Mouse (Mus musculus): Measurements from ENCODE around the gene Tcea3. TPM values are rescaled to one million over a fixed set of nuclear protein-coding genes. Genes with fewer than 3 reads are reported as not detected.

The Tcea3 gene
- polyA plus RNA-seq, 1 experiment from 2014 or later = 17.2 TPM

DNA sequence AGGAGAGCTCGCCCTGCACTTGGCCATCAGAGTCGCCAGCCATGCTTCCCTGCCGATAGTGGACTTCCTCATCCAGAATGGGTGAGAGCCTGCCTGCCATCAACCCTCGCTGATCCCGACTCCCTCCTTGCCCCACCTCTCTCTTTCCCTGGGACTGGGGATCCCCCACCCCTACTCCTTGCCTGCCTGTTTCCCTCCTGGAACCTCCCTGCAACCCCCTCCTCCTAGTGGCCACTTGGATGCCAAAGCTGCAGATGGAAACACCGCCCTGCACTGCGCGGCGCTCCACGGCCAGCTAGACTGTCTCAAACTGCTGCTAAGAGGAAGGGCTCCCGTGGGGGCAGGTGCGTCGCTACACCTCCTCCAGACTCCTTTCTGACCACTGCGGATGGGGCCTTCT, 7.4 kb upstream of the Tcea3 start:
- Histone ChIP-seq H3K27me3 (peaks cover 16% of the 10 kb centered on the region; the same call in 1 of the 2 replicates), H3K36me3 (no peaks in the 10 kb centered on the region; the same call in 1 of the 2 replicates), H3K4me2 (no peak overlapping the region), H3K4me3 (no peak overlapping the region), H3K9ac (no peak overlapping the region), H3K9me3 (no peaks in the 10 kb centered on the region), H3K4me1 (peaks cover 6% of the 10 kb centered on the region; the same call in 1 of the 2 replicates), H3K27ac (no peak overlapping the region)
- ATAC-seq (ENCODE audit: borderline replicate concordance, extremely low read depth, low FRiP score, low TSS enrichment) = no peak
- WGBS = 73% methylated on average over 14 of the region's 14 CpGs

- Histone ChIP-seq H3K27ac (no peak overlapping the region), H3K4me3 (no peak overlapping the region), H3K4me1 (peaks cover 7% of the 10 kb centered on the region; the same call in 1 of the 2 replicates), H3K36me3 (no peaks in the 10 kb centered on the region; the same call in 1 of the 2 replicates), H3K27me3 (peaks cover 25% of the 10 kb centered on the region; the same call in 1 of the 2 replicates), H3K9me3 (no peaks in the 10 kb centered on the region), H3K9ac (no peak overlapping the region), H3K4me2 (no peak overlapping the region)
- no peak for ATAC-seq (ENCODE audit: borderline replicate concordance, extremely low read depth, low FRiP score, low TSS enrichment)
- 51% methylated on average over 8 of the region's 8 CpGs for WGBS
Observed at GRCm38 (mm10) chr4:136240955-136241354, 6.6 kb upstream of the Tcea3 start.

DNA sequence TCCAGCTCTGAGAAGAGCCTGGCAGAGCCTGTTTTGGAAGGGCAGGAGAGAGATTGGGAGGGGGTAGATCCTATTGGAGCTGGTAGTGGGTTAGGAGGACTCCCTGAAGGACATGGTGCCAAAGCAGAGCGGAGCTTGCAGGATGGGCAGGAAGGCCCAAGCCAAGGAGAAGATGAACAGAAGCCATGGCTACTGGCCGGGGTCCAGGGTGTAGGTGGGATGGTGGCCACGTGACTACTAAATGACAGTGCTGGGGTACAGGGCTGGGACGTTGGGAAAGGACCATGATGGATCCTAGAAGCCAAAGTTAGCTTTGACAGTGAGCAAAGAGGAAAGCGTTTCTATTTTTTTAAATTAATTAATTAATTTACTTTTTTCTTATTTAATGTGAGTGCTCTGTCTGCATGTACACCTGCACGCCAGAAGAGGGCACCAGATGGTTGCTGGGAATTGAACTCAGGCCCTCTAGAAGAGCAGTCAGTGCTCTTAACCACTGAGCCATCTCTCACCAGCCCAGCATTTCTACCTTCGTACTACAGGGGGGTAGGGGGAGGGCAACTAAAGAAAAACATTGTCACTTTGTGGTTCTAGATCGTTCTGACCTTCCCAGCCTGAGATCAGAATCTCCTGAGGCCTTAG, 5.3 kb upstream of the Tcea3 start:
- H3K36me3 ChIP-seq = no peaks in the 10 kb centered on the region; the same call in 1 of the 2 replicates
- H3K9me3 ChIP-seq = no peaks in the 10 kb centered on the region
- peaks cover 19% of the 10 kb centered on the region for H3K4me1 ChIP-seq
- H3K4me3 ChIP-seq = no peak overlapping the region
- no peak overlapping the region for H3K27ac ChIP-seq
- H3K4me2 ChIP-seq = no peak overlapping the region
- no peak for ATAC-seq (ENCODE audit: borderline replicate concordance, extremely low read depth, low FRiP score, low TSS enrichment)
- WGBS = 48% methylated on average over 8 of the region's 8 CpGs
- peaks cover 37% of the 10 kb centered on the region for H3K27me3 ChIP-seq
- no peak overlapping the region for H3K9ac ChIP-seq

DNA sequence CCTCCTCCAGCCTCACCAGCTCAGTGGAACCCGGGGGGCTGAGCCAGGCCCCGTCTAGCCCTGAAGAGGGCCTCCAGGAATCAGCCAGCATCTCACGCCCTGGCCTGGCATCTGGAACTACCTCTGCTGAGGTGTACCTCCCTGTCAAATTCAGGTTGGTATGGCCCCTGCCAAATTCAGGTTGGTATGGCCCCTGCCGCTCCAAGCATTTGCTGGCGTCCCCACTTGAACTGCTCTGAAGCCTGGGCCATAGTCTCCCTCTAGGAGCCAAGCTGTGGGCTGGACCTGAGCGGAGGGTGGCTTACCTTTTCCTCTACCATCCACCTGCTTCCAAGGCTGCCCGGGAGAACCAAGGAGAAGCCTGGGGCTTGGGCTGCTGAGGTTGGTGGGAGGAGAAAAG, 4.8 kb upstream of the Tcea3 start:
- no peak overlapping the region for H3K27ac ChIP-seq
- H3K36me3 ChIP-seq = no peaks in the 10 kb centered on the region; the same call in 1 of the 2 replicates
- H3K4me2 ChIP-seq = no peak overlapping the region
- peaks cover 24% of the 10 kb centered on the region for H3K4me1 ChIP-seq
- ATAC-seq (ENCODE audit: borderline replicate concordance, extremely low read depth, low FRiP score, low TSS enrichment) = no peak
- WGBS = 69% methylated on average over 7 of the region's 7 CpGs
- no peaks in the 10 kb centered on the region for H3K9me3 ChIP-seq
- peaks cover 37% of the 10 kb centered on the region for H3K27me3 ChIP-seq
- no peak overlapping the region for H3K4me3 ChIP-seq
- H3K9ac ChIP-seq = no peak overlapping the region

GRCm38 (mm10) chr4:136244208-136244607, 3.3 kb upstream of the Tcea3 start:
- Histone ChIP-seq H3K4me3 (no peak overlapping the region), H3K4me1 (peaks cover 31% of the 10 kb centered on the region), H3K4me2 (no peak overlapping the region), H3K27me3 (peaks cover 41% of the 10 kb centered on the region), H3K9ac (no peak overlapping the region), H3K36me3 (no peaks in the 10 kb centered on the region; the same call in 1 of the 2 replicates), H3K9me3 (no peaks in the 10 kb centered on the region), H3K27ac (no peak overlapping the region)
- no peak for ATAC-seq (ENCODE audit: borderline replicate concordance, extremely low read depth, low FRiP score, low TSS enrichment)
- WGBS = 68% methylated on average over 7 of the region's 7 CpGs

- ATAC-seq (ENCODE audit: borderline replicate concordance, extremely low read depth, low FRiP score, low TSS enrichment) = no peak
- no peaks in the 10 kb centered on the region for H3K9me3 ChIP-seq
- H3K4me1 ChIP-seq = peaks cover 42% of the 10 kb centered on the region
- H3K36me3 ChIP-seq = no peaks in the 10 kb centered on the region; the same call in 1 of the 2 replicates
- no peak overlapping the region for H3K27ac ChIP-seq
- 45% methylated on average over 5 of the region's 5 CpGs for WGBS
- H3K4me3 ChIP-seq = no peak overlapping the region
- peaks cover 52% of the 10 kb centered on the region for H3K27me3 ChIP-seq
- H3K9ac ChIP-seq = no peak overlapping the region
- H3K4me2 ChIP-seq = no peak overlapping the region
Observed at GRCm38 (mm10) chr4:136245681-136246080, 1.8 kb upstream of the Tcea3 start.

GRCm38 (mm10) chr4:136246568-136246969, 960 bp upstream of the Tcea3 start:
- 4% methylated on average over 12 of the region's 12 CpGs for WGBS
- peak overlapping the region; percentile 92 for H3K4me2 ChIP-seq
- peak overlapping the region; percentile 49; the same call in 1 of the 2 replicates for H3K4me3 ChIP-seq
- no peak overlapping the region for H3K27ac ChIP-seq
- ATAC-seq (ENCODE audit: borderline replicate concordance, extremely low read depth, low FRiP score, low TSS enrichment) = no peak
- peaks cover 42% of the 10 kb centered on the region for H3K4me1 ChIP-seq
- no peaks in the 10 kb centered on the region for H3K9me3 ChIP-seq
- peaks cover 56% of the 10 kb centered on the region for H3K27me3 ChIP-seq
- no peak overlapping the region for H3K9ac ChIP-seq
- no peaks in the 10 kb centered on the region for H3K36me3 ChIP-seq

GRCm38 (mm10) chr4:136247386-136247728, 172 bp upstream of the Tcea3 start:
- Histone ChIP-seq H3K4me3 (peak overlapping the region; percentile 49), H3K4me2 (peak overlapping the region; percentile 92), H3K9me3 (no peaks in the 10 kb centered on the region), H3K27me3 (peaks cover 61% of the 10 kb centered on the region), H3K27ac (peak overlapping the region; percentile 1; the same call in 1 of the 2 replicates), H3K36me3 (no peaks in the 10 kb centered on the region), H3K4me1 (peaks cover 42% of the 10 kb centered on the region), H3K9ac (no peak overlapping the region)
- no peak for ATAC-seq (ENCODE audit: borderline replicate concordance, extremely low read depth, low FRiP score, low TSS enrichment)
- 2% methylated on average over 14 of the region's 14 CpGs for WGBS

DNA sequence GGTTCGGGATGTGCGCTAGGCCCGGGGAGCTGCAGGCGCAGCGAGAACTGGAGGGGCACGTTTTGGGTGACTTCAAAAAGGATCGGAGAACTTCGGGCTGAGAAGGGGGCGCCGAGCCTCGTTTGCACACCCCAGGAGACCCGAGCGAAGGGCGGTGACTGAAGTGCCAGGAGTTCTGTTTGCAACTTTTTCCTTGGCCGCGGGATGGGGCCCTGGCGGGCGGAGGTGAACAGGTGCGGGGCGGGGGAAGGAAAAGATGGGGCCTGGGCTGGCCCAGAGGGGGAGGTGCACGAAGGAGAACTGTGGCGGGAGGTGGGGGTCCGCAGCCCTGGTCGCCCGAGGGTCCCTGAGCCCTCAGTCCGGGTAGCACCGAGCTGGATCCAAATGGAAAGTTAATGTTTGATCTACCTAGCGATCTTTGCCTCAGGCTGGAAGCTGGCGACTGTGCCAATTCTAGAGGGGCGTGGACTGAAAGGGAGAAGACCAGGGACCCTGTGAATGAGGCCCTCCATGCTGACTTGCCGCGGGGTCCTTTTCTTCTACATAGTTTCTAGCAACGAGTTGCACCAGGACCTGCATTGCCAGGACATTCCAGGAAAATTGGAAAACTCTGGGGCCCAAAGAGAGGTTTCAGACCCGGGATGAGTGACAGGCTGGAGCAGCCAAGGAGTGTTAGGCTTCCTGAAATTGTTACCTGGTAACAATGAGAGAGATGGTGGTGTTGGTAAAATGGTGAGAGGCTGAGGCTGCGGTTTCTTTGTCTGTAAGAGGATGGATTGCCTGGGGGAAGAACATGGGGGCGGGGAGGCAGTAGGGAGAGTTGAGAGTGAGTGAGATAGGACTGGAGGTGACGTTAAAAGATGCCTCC, 1.2 kb downstream of the Tcea3 start:
- Histone ChIP-seq H3K27me3 (peaks cover 63% of the 10 kb centered on the region), H3K9me3 (no peaks in the 10 kb centered on the region), H3K4me2 (peak overlapping the region; percentile 92), H3K9ac (peak overlapping the region; percentile 34), H3K27ac (peak overlapping the region; percentile 37), H3K36me3 (no peaks in the 10 kb centered on the region), H3K4me3 (peak overlapping the region; percentile 49), H3K4me1 (peaks cover 42% of the 10 kb centered on the region)
- ATAC-seq (ENCODE audit: borderline replicate concordance, extremely low read depth, low FRiP score, low TSS enrichment) = no peak
- 2% methylated on average over 37 of the region's 37 CpGs for WGBS

DNA sequence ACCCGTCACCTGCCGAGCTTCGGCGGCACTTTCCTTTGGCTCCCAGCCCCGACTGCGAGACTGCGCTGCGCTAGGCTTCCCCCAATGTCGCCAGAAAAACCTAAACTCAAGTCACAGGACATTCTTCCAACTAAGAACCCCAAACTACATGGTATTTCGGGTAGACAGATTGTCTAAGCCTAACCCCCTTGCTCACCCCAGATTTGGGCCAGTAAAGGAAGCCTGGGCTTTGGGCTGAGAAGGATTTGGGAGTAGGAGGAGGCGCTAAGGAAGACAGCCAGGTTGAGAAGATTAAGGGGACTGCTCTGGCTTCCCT, 1.8 kb downstream of the Tcea3 start:
- ATAC-seq (ENCODE audit: borderline replicate concordance, extremely low read depth, low FRiP score, low TSS enrichment) = no peak
- no peaks in the 10 kb centered on the region for H3K9me3 ChIP-seq
- peaks cover 42% of the 10 kb centered on the region for H3K4me1 ChIP-seq
- H3K9ac ChIP-seq = no peak overlapping the region
- WGBS = 9% methylated on average over 11 of the region's 11 CpGs
- H3K36me3 ChIP-seq = no peaks in the 10 kb centered on the region
- peaks cover 63% of the 10 kb centered on the region for H3K27me3 ChIP-seq
- H3K4me3 ChIP-seq = peak overlapping the region; percentile 49
- peak overlapping the region; percentile 92 for H3K4me2 ChIP-seq
- H3K27ac ChIP-seq = peak overlapping the region; percentile 12; the same call in 1 of the 2 replicates

- peaks cover 42% of the 10 kb centered on the region for H3K4me1 ChIP-seq
- ATAC-seq (ENCODE audit: borderline replicate concordance, extremely low read depth, low FRiP score, low TSS enrichment) = peak; percentile 30; the same call in 1 of the 2 replicates
- 19% methylated on average over 9 of the region's 9 CpGs for WGBS
- 0 out of 2 replicates have a peak overlapping the region, but pooled peaks have one; percentile 49 for H3K4me3 ChIP-seq
- H3K9me3 ChIP-seq = no peaks in the 10 kb centered on the region
- peak overlapping the region; percentile 12; the same call in 1 of the 2 replicates for H3K27ac ChIP-seq
- no peaks in the 10 kb centered on the region for H3K36me3 ChIP-seq
- no peak overlapping the region for H3K9ac ChIP-seq
- peaks cover 63% of the 10 kb centered on the region for H3K27me3 ChIP-seq
- H3K4me2 ChIP-seq = peak overlapping the region; percentile 92
Observed at GRCm38 (mm10) chr4:136249780-136250179, 2.3 kb downstream of the Tcea3 start.

GRCm38 (mm10) chr4:136255919-136256318, 8.4 kb downstream of the Tcea3 start:
- H3K4me2 ChIP-seq = no peak overlapping the region
- no peaks in the 10 kb centered on the region for H3K9me3 ChIP-seq
- peaks cover 10% of the 10 kb centered on the region for H3K4me1 ChIP-seq
- H3K9ac ChIP-seq = no peak overlapping the region
- H3K27ac ChIP-seq = no peak overlapping the region
- WGBS = 13% methylated on average over 6 of the region's 6 CpGs
- no peak for ATAC-seq (ENCODE audit: borderline replicate concordance, extremely low read depth, low FRiP score, low TSS enrichment)
- no peak overlapping the region for H3K4me3 ChIP-seq
- peaks cover 10% of the 10 kb centered on the region; the same call in 1 of the 2 replicates for H3K27me3 ChIP-seq
- no peaks in the 10 kb centered on the region for H3K36me3 ChIP-seq

Measured in lung, embryonic 15.5 days (tissue).